Mouse (Mus musculus): ENCODE data around the gene Nfrkb.

GRCm38 (mm10) chr9:31444236-31444635 lies 58.2 kb downstream of the Nfrkb start:
- TF ChIP-seq E2F4 (IDR thresholded peaks at IDR 0.05; ENCODE audit: insufficient read depth) (no peak), POLR2A (IDR thresholded peaks at IDR 0.05; ENCODE audit: insufficient read length, low read depth) (no peak), POLR2AphosphoS2 (IDR thresholded peaks at IDR 0.05; ENCODE audit: insufficient read length, low read depth) (no peak), TCF3 (IDR thresholded peaks at IDR 0.05; ENCODE audit: insufficient read length, low read depth) (no peak)

Data from myocyte (in vitro differentiated cells).